ENCODE assay signal across 12 mouse cellular contexts in the genomic region with DNA sequence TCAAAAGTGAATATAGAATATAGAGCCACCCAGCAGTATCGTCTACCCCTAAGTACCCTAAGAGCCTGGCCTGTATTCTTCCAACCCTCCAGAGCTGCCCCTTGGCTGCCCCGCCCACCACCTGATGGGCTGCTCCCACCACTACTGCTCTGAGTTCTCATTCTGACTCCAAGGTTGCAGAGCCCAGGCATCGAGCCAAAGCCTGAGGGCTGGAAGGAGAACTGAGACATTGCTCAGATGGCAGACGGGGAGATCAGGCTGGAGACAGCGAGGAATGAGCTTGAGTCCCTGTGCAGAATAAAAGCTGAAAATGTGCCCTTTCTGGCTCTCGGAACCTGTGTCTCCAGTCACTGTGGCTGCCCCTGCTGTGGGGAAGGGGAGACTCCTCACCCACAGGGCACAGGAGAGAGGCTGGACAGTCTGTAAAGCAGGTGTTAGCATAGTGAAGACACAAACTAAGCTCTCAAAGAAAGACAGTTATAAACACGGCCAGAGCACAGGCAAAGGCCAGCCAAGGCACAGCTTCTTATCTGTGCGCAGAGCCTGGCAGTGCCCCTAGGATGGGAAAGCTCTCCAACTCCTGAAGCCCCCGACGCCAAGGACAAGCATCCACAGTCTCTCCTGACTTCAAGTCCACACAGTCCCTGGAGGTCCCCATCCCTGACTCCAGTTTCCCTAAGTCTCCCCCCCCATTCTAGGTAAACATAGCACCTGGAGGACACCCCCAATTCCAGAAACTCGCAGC. TPM values are rescaled to one million over a fixed set of nuclear protein-coding genes. Genes with fewer than 3 reads are reported as not detected.
DNase-seq lines count a peak whose midpoint lies in the region.
"Had no signal": no experiment of that assay in that cellular context is flagged by ENCODE, and none has a peak within 500 bp of the region (broad histone marks: within the 10 kb centered on the region; RNA-seq: fewer than 3 reads in every experiment).

No protein-coding gene starts in this region.

- H3K4me3 ChIP-seq in hindbrain, embryonic 10.5 days, result no peak overlapping the region
- H3K4me3 ChIP-seq: embryonic facial prominence, embryonic 15.5 days; myocyte had no signal

- no peaks in the 10 kb centered on the region for H3K27me3 ChIP-seq in hindbrain, embryonic 10.5 days (ENCODE audit: insufficient read depth, poor library complexity, severe bottlenecking)
- H3K27me3 ChIP-seq: embryonic facial prominence, embryonic 15.5 days had no signal

- no peaks in the 10 kb centered on the region for H3K36me3 ChIP-seq in hindbrain, embryonic 10.5 days
- H3K36me3 ChIP-seq: embryonic facial prominence, embryonic 15.5 days had no signal

- DNase-seq in layer of hippocampus, adult 9-11 months, result peak; percentile 65
- no peak for DNase-seq in layer of hippocampus, postnatal 10 days (ENCODE audit: low spot score in 2 of 2)
- peak; percentile 89 to 92 for DNase-seq in adrenal gland, adult (ENCODE audit: inconsistent age in 2 of 2, low spot score in 1 of 2)
- DNase-seq in cerebellum, adult 18-20 months, result peak; percentile 83 to 88
- peak; percentile 34 for DNase-seq in ovary, postnatal 14 days (ENCODE audit: low spot score)
- no peak for DNase-seq in yolk sac, embryonic 10.5 days (ENCODE audit: low spot score)
- DNase-seq in thymus, adult 18-20 months, result no peak
- DNase-seq in hindbrain, embryonic 10.5 days (ENCODE audit: low spot score), result no peak
- DNase-seq: heart, adult 18-20 months; liver had no signal

- peaks cover 8% of the 10 kb centered on the region for H3K4me1 ChIP-seq in hindbrain, embryonic 10.5 days (replicated peaks)

- H3K27ac ChIP-seq in hindbrain, embryonic 10.5 days, result no peak overlapping the region
- H3K27ac ChIP-seq: embryonic facial prominence, embryonic 15.5 days had no signal

- WGBS in hindbrain, embryonic 10.5 days, result 92% methylated on average over 11 of the region's 11 CpGs

- H3K9me3 ChIP-seq in hindbrain, embryonic 10.5 days, result no peaks in the 10 kb centered on the region
- H3K9me3 ChIP-seq: embryonic facial prominence, embryonic 15.5 days had no signal

RNA-seq across cellular contexts. Expression of a gene that starts 42.0 kb away (rescaled TPM):
- total RNA-seq in layer of hippocampus, postnatal 10 days (2021), result 100 to 1,000 TPM; 102 to 111 TPM
- polyA plus RNA-seq in hindbrain, embryonic 10.5 days (2016; fragmentation: Nextera tagmentation; extraction: Ambion mirVana), result 2.5 and 2.7 TPM in 2 replicates

Comparison
In these comparisons a context has a peak if more than half of its experiments do, and no peak if none do; other contexts are left out.
1. DNase-seq: peak in layer of hippocampus, adult 9-11 months (single experiment), adrenal gland, adult (2 of 2), cerebellum, adult 18-20 months (2 of 2) and ovary, postnatal 14 days (single experiment); none in layer of hippocampus, postnatal 10 days (0 of 2), yolk sac, embryonic 10.5 days (single experiment), thymus, adult 18-20 months (0 of 2) and hindbrain, embryonic 10.5 days (single experiment).